Mouse (Mus musculus): ENCODE data around the gene Ppp1ca. TPM values are rescaled to one million over a fixed set of nuclear protein-coding genes. Genes with fewer than 3 reads are reported as not detected.

Ppp1ca gene
- polyA plus RNA-seq, 1 experiment from 2014 or later: 1,120 TPM

GRCm38 (mm10) chr19:4183689-4184088 is 8.2 kb upstream of the Ppp1ca start:
- Histone ChIP-seq H3K4me3 (ENCODE audit: low read length) (no peak overlapping the region), H3K27ac (ENCODE audit: low read length) (no peak overlapping the region), H3K27me3 (ENCODE audit: insufficient read depth, low read length) (no peaks in the 10 kb centered on the region), H3K36me3 (ENCODE audit: insufficient read depth, low read length) (no peaks in the 10 kb centered on the region), H3K9me3 (ENCODE audit: low read length) (no peaks in the 10 kb centered on the region), H3K4me2 (replicated peaks; ENCODE audit: low read depth, low read length) (no peak overlapping the region), H3K9ac (replicated peaks; ENCODE audit: low read length) (no peak overlapping the region), H3K4me1 (ENCODE audit: insufficient read depth, low read length) (peaks cover 22% of the 10 kb centered on the region)
- WGBS: 93% methylated on average over 2 of the region's 2 CpGs
- no peak for ATAC-seq (ENCODE audit: low FRiP score, low TSS enrichment)

- WGBS: 47% methylated on average over 15 of the region's 15 CpGs
- peak overlapping the region; percentile 55 for H3K27ac ChIP-seq (ENCODE audit: low read length)
- ATAC-seq (ENCODE audit: low FRiP score, low TSS enrichment): peak; percentile 39
- H3K4me2 ChIP-seq (replicated peaks; ENCODE audit: low read depth, low read length): 0 out of 2 replicates have a peak overlapping the region, but pooled peaks have one; percentile 16
- no peaks in the 10 kb centered on the region for H3K9me3 ChIP-seq (ENCODE audit: low read length)
- peaks cover 22% of the 10 kb centered on the region for H3K4me1 ChIP-seq (ENCODE audit: insufficient read depth, low read length)
- H3K27me3 ChIP-seq (ENCODE audit: insufficient read depth, low read length): no peaks in the 10 kb centered on the region
- H3K9ac ChIP-seq (replicated peaks; ENCODE audit: low read length): peak overlapping the region; percentile 23; the same call in 1 of the 2 replicates
- H3K36me3 ChIP-seq (ENCODE audit: insufficient read depth, low read length): no peaks in the 10 kb centered on the region
- no peak overlapping the region for H3K4me3 ChIP-seq (ENCODE audit: low read length)
These were observed 6.6 kb upstream of the Ppp1ca start for GRCm38 (mm10) chr19:4184976-4185975.

GRCm38 (mm10) chr19:4187303-4187702 is 4.6 kb upstream of the Ppp1ca start:
- Histone ChIP-seq H3K4me2 (replicated peaks; ENCODE audit: low read depth, low read length) (no peak overlapping the region), H3K27ac (ENCODE audit: low read length) (no peak overlapping the region), H3K9me3 (ENCODE audit: low read length) (no peaks in the 10 kb centered on the region), H3K4me1 (ENCODE audit: insufficient read depth, low read length) (peaks cover 27% of the 10 kb centered on the region), H3K27me3 (ENCODE audit: insufficient read depth, low read length) (no peaks in the 10 kb centered on the region), H3K4me3 (ENCODE audit: low read length) (no peak overlapping the region), H3K9ac (replicated peaks; ENCODE audit: low read length) (no peak overlapping the region), H3K36me3 (ENCODE audit: insufficient read depth, low read length) (no peaks in the 10 kb centered on the region)
- 53% methylated on average over 3 of the region's 3 CpGs for WGBS
- ATAC-seq (ENCODE audit: low FRiP score, low TSS enrichment): no peak

GRCm38 (mm10) chr19:4189051-4189620 is 2.7 kb upstream of the Ppp1ca start:
- WGBS: 88% methylated on average over 12 of the region's 12 CpGs
- Histone ChIP-seq H3K4me1 (ENCODE audit: insufficient read depth, low read length) (peaks cover 35% of the 10 kb centered on the region), H3K4me3 (ENCODE audit: low read length) (no peak overlapping the region), H3K27me3 (ENCODE audit: insufficient read depth, low read length) (no peaks in the 10 kb centered on the region), H3K36me3 (ENCODE audit: insufficient read depth, low read length) (peaks cover 8% of the 10 kb centered on the region; the same call in 1 of the 2 replicates), H3K9ac (replicated peaks; ENCODE audit: low read length) (no peak overlapping the region), H3K4me2 (replicated peaks; ENCODE audit: low read depth, low read length) (no peak overlapping the region), H3K27ac (ENCODE audit: low read length) (no peak overlapping the region), H3K9me3 (ENCODE audit: low read length) (no peaks in the 10 kb centered on the region)
- ATAC-seq (ENCODE audit: low FRiP score, low TSS enrichment): no peak

- H3K27me3 ChIP-seq (ENCODE audit: insufficient read depth, low read length): no peaks in the 10 kb centered on the region
- peak within 1 kb of the TSS; percentile 97 for H3K27ac ChIP-seq (ENCODE audit: low read length)
- 34% methylated on average over 4 of the region's 4 CpGs for WGBS
- H3K4me3 ChIP-seq (ENCODE audit: low read length): peak within 1 kb of the TSS; percentile 83
- H3K9ac ChIP-seq (replicated peaks; ENCODE audit: low read length): peak within 1 kb of the TSS; percentile 96
- peak within 1 kb of the TSS; percentile 91 for H3K4me2 ChIP-seq (replicated peaks; ENCODE audit: low read depth, low read length)
- H3K36me3 ChIP-seq (ENCODE audit: insufficient read depth, low read length): peaks cover 25% of the 10 kb centered on the region
- peaks cover 38% of the 10 kb centered on the region for H3K4me1 ChIP-seq (ENCODE audit: insufficient read depth, low read length)
- no peak; the same call in 1 of the 2 replicates for ATAC-seq (ENCODE audit: low FRiP score, low TSS enrichment)
- no peaks in the 10 kb centered on the region for H3K9me3 ChIP-seq (ENCODE audit: low read length)
These were observed 982 bp upstream of the Ppp1ca start, which contains the start of gene Tbc1d10c for GRCm38 (mm10) chr19:4190831-4191334. Gene Tbc1d10c, minus strand, starts transcription at chr19:4191284.

- under 1% methylated on average over 51 of the region's 52 CpGs for WGBS
- 0 out of 2 replicates have a peak, but pooled peaks have one; percentile 1 for ATAC-seq (ENCODE audit: low FRiP score, low TSS enrichment)
These were observed 553 bp downstream of the Ppp1ca start for GRCm38 (mm10) chr19:4192251-4192985.

GRCm38 (mm10) chr19:4193129-4193528 is 1.3 kb downstream of the Ppp1ca start:
- Histone ChIP-seq H3K9ac (replicated peaks; ENCODE audit: low read length) (peak overlapping the region; percentile 96), H3K4me1 (ENCODE audit: insufficient read depth, low read length) (peaks cover 56% of the 10 kb centered on the region), H3K4me2 (replicated peaks; ENCODE audit: low read depth, low read length) (peak overlapping the region; percentile 91), H3K36me3 (ENCODE audit: insufficient read depth, low read length) (peaks cover 43% of the 10 kb centered on the region), H3K4me3 (ENCODE audit: low read length) (peak overlapping the region; percentile 83), H3K9me3 (ENCODE audit: low read length) (no peaks in the 10 kb centered on the region), H3K27me3 (ENCODE audit: insufficient read depth, low read length) (no peaks in the 10 kb centered on the region), H3K27ac (ENCODE audit: low read length) (no peak overlapping the region; the same call in 1 of the 2 replicates)
- WGBS: 51% methylated on average over 6 of the region's 6 CpGs
- ATAC-seq (ENCODE audit: low FRiP score, low TSS enrichment): no peak

More at GRCm38 (mm10) chr19:4192251-4192985, 553 bp downstream of the Ppp1ca start:
- peak overlapping the region; percentile 83 for H3K4me3 ChIP-seq (ENCODE audit: low read length)
- peak overlapping the region; percentile 96 for H3K9ac ChIP-seq (replicated peaks; ENCODE audit: low read length)
- peaks cover 54% of the 10 kb centered on the region for H3K4me1 ChIP-seq (ENCODE audit: insufficient read depth, low read length)
- peaks cover 40% of the 10 kb centered on the region for H3K36me3 ChIP-seq (ENCODE audit: insufficient read depth, low read length)
- H3K9me3 ChIP-seq (ENCODE audit: low read length): no peaks in the 10 kb centered on the region
- peak overlapping the region; percentile 91 for H3K4me2 ChIP-seq (replicated peaks; ENCODE audit: low read depth, low read length)
- H3K27me3 ChIP-seq (ENCODE audit: insufficient read depth, low read length): no peaks in the 10 kb centered on the region
- peak overlapping the region; percentile 97 for H3K27ac ChIP-seq (ENCODE audit: low read length)

- no peak overlapping the region for H3K27ac ChIP-seq (ENCODE audit: low read length)
- no peak overlapping the region for H3K4me3 ChIP-seq (ENCODE audit: low read length)
- peaks cover 56% of the 10 kb centered on the region for H3K4me1 ChIP-seq (ENCODE audit: insufficient read depth, low read length)
- no peaks in the 10 kb centered on the region for H3K9me3 ChIP-seq (ENCODE audit: low read length)
- H3K27me3 ChIP-seq (ENCODE audit: insufficient read depth, low read length): no peaks in the 10 kb centered on the region
- peak overlapping the region; percentile 15; the same call in 1 of the 2 replicates for H3K9ac ChIP-seq (replicated peaks; ENCODE audit: low read length)
- peaks cover 43% of the 10 kb centered on the region for H3K36me3 ChIP-seq (ENCODE audit: insufficient read depth, low read length)
- no peak overlapping the region for H3K4me2 ChIP-seq (replicated peaks; ENCODE audit: low read depth, low read length)
- WGBS: 85% methylated on average over 8 of the region's 8 CpGs
- ATAC-seq (ENCODE audit: low FRiP score, low TSS enrichment): no peak
These were observed 2.3 kb downstream of the Ppp1ca start for GRCm38 (mm10) chr19:4194021-4194724.

Measured in kidney, embryonic 16.5 days (tissue).